Mouse (Mus musculus): Measurements from ENCODE around the gene Actr3b. TPM values are rescaled to one million over a fixed set of nuclear protein-coding genes. Genes with fewer than 3 reads are reported as not detected.

Gene Actr3b
- polyA plus RNA-seq, 1 experiment, result 1.7 TPM

DNA sequence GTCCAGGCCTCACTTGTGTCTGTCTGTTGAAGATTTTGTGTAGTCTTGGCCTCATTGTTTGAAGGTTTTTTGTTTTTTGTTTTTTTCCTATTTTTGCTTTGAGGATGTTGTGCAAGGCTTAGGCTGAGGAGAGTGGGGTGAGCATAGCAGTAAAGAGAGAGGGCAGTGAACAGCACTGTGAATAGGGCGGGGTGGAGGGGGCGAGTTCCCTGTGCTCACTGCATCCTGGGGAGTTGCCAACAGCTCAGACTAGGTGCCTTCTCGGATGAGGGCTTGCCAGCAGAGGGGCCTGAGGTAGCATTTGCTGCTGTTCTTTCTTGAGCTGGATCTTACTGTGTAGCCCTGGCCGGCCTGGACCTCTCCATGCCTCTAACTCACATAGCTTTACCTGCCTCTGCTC lies 41.9 kb downstream of the Actr3b start:
- Histone ChIP-seq H3K27me3 (ENCODE audit: control insufficient read depth, insufficient read depth, low read length) (no peaks in the 10 kb centered on the region), H3K4me3 (ENCODE audit: control insufficient read depth, insufficient read depth, low read length) (no peak overlapping the region), H3K36me3 (ENCODE audit: control insufficient read depth, insufficient read depth, low read length) (no peaks in the 10 kb centered on the region), H3K27ac (ENCODE audit: control insufficient read depth, insufficient read depth, low read length) (no peak overlapping the region), H3K4me1 (replicated peaks; ENCODE audit: control insufficient read depth, insufficient read depth, low read length) (no peaks in the 10 kb centered on the region)
- DNase-seq, result no peak
- TF ChIP-seq POLR2A (IDR thresholded peaks at IDR 0.05; ENCODE audit: control insufficient read depth, extremely low read depth, insufficient read depth, low read length, poor library complexity) (no peak), CTCF (IDR thresholded peaks at IDR 0.05; ENCODE audit: borderline replicate concordance, control insufficient read depth, extremely low read depth, insufficient read depth, low read length, poor library complexity) (no peak)
- WGBS, result 88% methylated on average over 4 of the region's 4 CpGs

DNA sequence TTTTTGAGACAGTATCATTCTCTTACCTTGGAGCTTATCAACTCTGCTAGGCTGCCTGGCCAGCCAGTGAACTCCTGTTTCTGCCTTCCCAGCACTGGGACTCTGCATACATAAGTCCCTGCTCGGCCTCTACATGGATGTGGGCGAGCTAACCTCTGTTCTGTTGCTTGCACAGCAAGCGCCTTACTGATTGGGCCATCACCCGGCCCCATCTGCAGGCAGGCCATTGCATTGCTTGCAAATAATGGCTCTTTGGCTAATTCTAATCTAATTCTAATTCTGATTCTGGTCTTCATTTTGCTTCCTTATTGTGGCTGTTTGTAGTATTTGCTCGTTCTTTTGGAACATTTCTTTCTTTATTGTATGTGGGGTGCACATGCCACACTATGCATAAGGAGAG lies 44.8 kb downstream of the Actr3b start:
- no peaks in the 10 kb centered on the region for H3K36me3 ChIP-seq (ENCODE audit: control insufficient read depth, insufficient read depth, low read length)
- H3K27me3 ChIP-seq (ENCODE audit: control insufficient read depth, insufficient read depth, low read length), result no peaks in the 10 kb centered on the region
- TF ChIP-seq CTCF (IDR thresholded peaks at IDR 0.05; ENCODE audit: borderline replicate concordance, control insufficient read depth, extremely low read depth, insufficient read depth, low read length, poor library complexity) (no peak), POLR2A (IDR thresholded peaks at IDR 0.05; ENCODE audit: control insufficient read depth, extremely low read depth, insufficient read depth, low read length, poor library complexity) (no peak)
- no peaks in the 10 kb centered on the region for H3K4me1 ChIP-seq (replicated peaks; ENCODE audit: control insufficient read depth, insufficient read depth, low read length)
- no peak overlapping the region for H3K27ac ChIP-seq (ENCODE audit: control insufficient read depth, insufficient read depth, low read length)
- 91% methylated on average over 5 of the region's 5 CpGs for WGBS
- no peak for DNase-seq
- H3K4me3 ChIP-seq (ENCODE audit: control insufficient read depth, insufficient read depth, low read length), result no peak overlapping the region

DNA sequence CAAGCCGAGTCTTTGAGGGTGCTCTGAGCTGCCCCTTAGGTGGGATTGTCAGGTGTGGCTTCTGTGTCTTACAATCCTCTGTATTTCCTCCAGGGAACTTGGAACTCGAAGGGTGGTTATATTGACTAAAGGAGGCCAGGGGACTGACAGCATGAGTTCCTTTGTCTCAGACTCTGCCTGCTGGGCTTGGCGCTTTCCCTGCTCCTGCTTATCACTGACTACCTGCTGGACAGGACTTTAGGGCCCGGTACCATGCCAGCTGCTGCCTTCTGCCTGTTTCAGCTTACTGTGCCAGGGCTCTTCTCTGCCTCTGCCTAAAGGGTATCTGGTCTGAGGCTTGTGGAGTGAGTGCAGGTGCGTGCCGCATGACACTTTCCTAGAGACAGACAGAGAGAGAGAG lies 53.1 kb downstream of the Actr3b start:
- 73% methylated on average over 6 of the region's 6 CpGs for WGBS
- Histone ChIP-seq H3K27ac (ENCODE audit: control insufficient read depth, insufficient read depth, low read length) (no peak overlapping the region), H3K27me3 (ENCODE audit: control insufficient read depth, insufficient read depth, low read length) (no peaks in the 10 kb centered on the region), H3K4me1 (replicated peaks; ENCODE audit: control insufficient read depth, insufficient read depth, low read length) (no peaks in the 10 kb centered on the region), H3K4me3 (ENCODE audit: control insufficient read depth, insufficient read depth, low read length) (no peak overlapping the region), H3K36me3 (ENCODE audit: control insufficient read depth, insufficient read depth, low read length) (no peaks in the 10 kb centered on the region)
- DNase-seq, result no peak
- no peak for TF ChIP-seq POLR2A (IDR thresholded peaks at IDR 0.05; ENCODE audit: control insufficient read depth, extremely low read depth, insufficient read depth, low read length, poor library complexity)
- TF ChIP-seq CTCF (IDR thresholded peaks at IDR 0.05; ENCODE audit: borderline replicate concordance, control insufficient read depth, extremely low read depth, insufficient read depth, low read length, poor library complexity), result no peak

GRCm38 (mm10) chr5:25829308-25830094 lies 69.7 kb downstream of the Actr3b start:
- Histone ChIP-seq H3K27ac (ENCODE audit: control insufficient read depth, insufficient read depth, low read length) (no peak overlapping the region), H3K4me3 (ENCODE audit: control insufficient read depth, insufficient read depth, low read length) (no peak overlapping the region), H3K27me3 (ENCODE audit: control insufficient read depth, insufficient read depth, low read length) (no peaks in the 10 kb centered on the region), H3K36me3 (ENCODE audit: control insufficient read depth, insufficient read depth, low read length) (no peaks in the 10 kb centered on the region), H3K4me1 (replicated peaks; ENCODE audit: control insufficient read depth, insufficient read depth, low read length) (no peaks in the 10 kb centered on the region)
- no peak for DNase-seq
- 89% methylated on average over 16 of the region's 16 CpGs for WGBS
- no peak for TF ChIP-seq CTCF (IDR thresholded peaks at IDR 0.05; ENCODE audit: borderline replicate concordance, control insufficient read depth, extremely low read depth, insufficient read depth, low read length, poor library complexity)
- TF ChIP-seq POLR2A (IDR thresholded peaks at IDR 0.05; ENCODE audit: control insufficient read depth, extremely low read depth, insufficient read depth, low read length, poor library complexity), result no peak

DNA sequence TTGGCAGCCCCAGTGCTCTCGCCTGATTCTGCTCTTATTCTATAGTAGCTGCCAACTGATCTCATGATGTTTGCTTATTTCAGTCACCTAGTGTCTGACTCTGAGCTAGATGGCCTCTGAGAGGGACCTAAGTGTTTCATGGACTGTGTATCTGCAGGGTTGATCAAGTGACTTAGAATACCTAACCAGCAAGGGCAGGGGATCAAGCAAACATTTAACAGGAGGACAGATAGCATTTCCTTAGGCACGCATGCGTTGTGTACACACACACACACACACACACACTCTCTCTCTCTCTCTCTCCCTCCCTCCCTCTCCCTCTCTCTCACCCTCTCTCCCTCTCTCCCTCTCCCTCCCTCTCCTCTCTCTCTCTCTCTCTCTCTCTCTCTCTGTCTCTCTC lies 71.0 kb downstream of the Actr3b start:
- no peak for DNase-seq
- no peak for TF ChIP-seq CTCF (IDR thresholded peaks at IDR 0.05; ENCODE audit: borderline replicate concordance, control insufficient read depth, extremely low read depth, insufficient read depth, low read length, poor library complexity)
- TF ChIP-seq POLR2A (IDR thresholded peaks at IDR 0.05; ENCODE audit: control insufficient read depth, extremely low read depth, insufficient read depth, low read length, poor library complexity), result no peak
- Histone ChIP-seq H3K27ac (ENCODE audit: control insufficient read depth, insufficient read depth, low read length) (no peak overlapping the region), H3K4me3 (ENCODE audit: control insufficient read depth, insufficient read depth, low read length) (no peak overlapping the region), H3K36me3 (ENCODE audit: control insufficient read depth, insufficient read depth, low read length) (no peaks in the 10 kb centered on the region), H3K4me1 (replicated peaks; ENCODE audit: control insufficient read depth, insufficient read depth, low read length) (no peaks in the 10 kb centered on the region), H3K27me3 (ENCODE audit: control insufficient read depth, insufficient read depth, low read length) (no peaks in the 10 kb centered on the region)
- WGBS, result 88% methylated on average over 3 of the region's 3 CpGs

- no peak for DNase-seq
- no peak for TF ChIP-seq CTCF (IDR thresholded peaks at IDR 0.05; ENCODE audit: borderline replicate concordance, control insufficient read depth, extremely low read depth, insufficient read depth, low read length, poor library complexity)
- no peak for TF ChIP-seq POLR2A (IDR thresholded peaks at IDR 0.05; ENCODE audit: control insufficient read depth, extremely low read depth, insufficient read depth, low read length, poor library complexity)
- no peak overlapping the region for H3K27ac ChIP-seq (ENCODE audit: control insufficient read depth, insufficient read depth, low read length)
- no peaks in the 10 kb centered on the region for H3K4me1 ChIP-seq (replicated peaks; ENCODE audit: control insufficient read depth, insufficient read depth, low read length)
- H3K4me3 ChIP-seq (ENCODE audit: control insufficient read depth, insufficient read depth, low read length), result no peak overlapping the region
- WGBS, result 75% methylated on average over 5 of the region's 5 CpGs
- H3K27me3 ChIP-seq (ENCODE audit: control insufficient read depth, insufficient read depth, low read length), result no peaks in the 10 kb centered on the region
- H3K36me3 ChIP-seq (ENCODE audit: control insufficient read depth, insufficient read depth, low read length), result no peaks in the 10 kb centered on the region
Measured at GRCm38 (mm10) chr5:25831624-25832023, 71.8 kb downstream of the Actr3b start.
